9 mouse cellular contexts compared by ENCODE assay signal in genomic region chr9:41328480-41328879, GRCm38 (mm10).
DNase-seq lines count a peak whose midpoint lies in the region; ATAC-seq and TF ChIP-seq lines count a peak whose summit lies in the region.
"Had no signal": no experiment of that assay in that cellular context is flagged by ENCODE, and none has a peak within 500 bp of the region (broad histone marks: within the 10 kb centered on the region; RNA-seq: fewer than 3 reads in every experiment).

No protein-coding gene starts in this region.

- DNase-seq in kidney, adult 2 months: no peak
- DNase-seq in forebrain, embryonic 11.5 days (ENCODE audit: low spot score): no peak
- DNase-seq in cerebellum, adult 8-10 months: no peak
- no peak for DNase-seq in layer of hippocampus, adult 18-20 months (ENCODE audit: low spot score in 2 of 2)
- DNase-seq in spleen, postnatal 14 days (ENCODE audit: low spot score in 2 of 2): no peak
- DNase-seq: right cerebral cortex, postnatal 14 days had no signal

- peaks cover 22% of the 10 kb centered on the region for H3K4me1 ChIP-seq in kidney, embryonic 16.5 days (ENCODE audit: insufficient read depth, low read length)
- no peaks in the 10 kb centered on the region for H3K4me1 ChIP-seq in kidney, adult 2 months (ENCODE audit: control insufficient read depth, insufficient read depth, low read length)
- peaks cover 11% of the 10 kb centered on the region for H3K4me1 ChIP-seq in forebrain, embryonic 11.5 days (replicated peaks; ENCODE audit: control insufficient read depth, insufficient read depth, low read length)
- peaks cover 4% of the 10 kb centered on the region; the same call in 1 of the 2 replicates for H3K4me1 ChIP-seq in intestine, embryonic 15.5 days (replicated peaks)
- 0 out of 2 replicates have a peak, but pooled peaks cover 3% of the 10 kb centered on the region for H3K4me1 ChIP-seq in olfactory bulb, adult 2 months (ENCODE audit: control insufficient read depth, insufficient read depth, low read length)

- H3K9me3 ChIP-seq in kidney, embryonic 16.5 days (ENCODE audit: low read length): no peaks in the 10 kb centered on the region
- no peaks in the 10 kb centered on the region; the same call in 1 of the 2 replicates for H3K9me3 ChIP-seq in forebrain, embryonic 11.5 days (ENCODE audit: control insufficient read depth, low read length)
- H3K9me3 ChIP-seq in intestine, embryonic 15.5 days: no peaks in the 10 kb centered on the region

- no peak; the same call in 1 of the 2 replicates for ATAC-seq in kidney, embryonic 16.5 days (ENCODE audit: low FRiP score, low TSS enrichment)
- no peak for ATAC-seq in forebrain, embryonic 11.5 days (replicated peaks; ENCODE audit: low FRiP score)
- ATAC-seq in intestine, embryonic 15.5 days: no peak

- H3K4me3 ChIP-seq in kidney, embryonic 16.5 days (ENCODE audit: low read length): 0 out of 2 replicates have a peak overlapping the region, but pooled peaks have one; percentile 2
- no peak overlapping the region for H3K4me3 ChIP-seq in kidney, adult 2 months (ENCODE audit: insufficient read depth, low read depth, low read length)
- H3K4me3 ChIP-seq in forebrain, embryonic 11.5 days (ENCODE audit: low read depth, low read length): peak overlapping the region; percentile 6; the same call in 1 of the 2 replicates
- no peak overlapping the region for H3K4me3 ChIP-seq in intestine, embryonic 15.5 days (replicated peaks)
- 0 out of 2 replicates have a peak overlapping the region, but pooled peaks have one; percentile 22 for H3K4me3 ChIP-seq in olfactory bulb, adult 2 months (ENCODE audit: insufficient read depth, low read depth, low read length)

- peak overlapping the region; percentile 34 for H3K4me2 ChIP-seq in kidney, embryonic 16.5 days (replicated peaks; ENCODE audit: low read depth, low read length)
- peak overlapping the region; percentile 32; the same call in 1 of the 2 replicates for H3K4me2 ChIP-seq in forebrain, embryonic 11.5 days (ENCODE audit: low read depth, low read length, severe bottlenecking)
- H3K4me2 ChIP-seq in intestine, embryonic 15.5 days (replicated peaks): peak overlapping the region; percentile 32

- H3K9ac ChIP-seq in kidney, embryonic 16.5 days (replicated peaks; ENCODE audit: low read length): no peak overlapping the region
- peak overlapping the region; percentile 25; the same call in 1 of the 2 replicates for H3K9ac ChIP-seq in forebrain, embryonic 11.5 days (ENCODE audit: low read length)
- no peak overlapping the region for H3K9ac ChIP-seq in intestine, embryonic 15.5 days

- H3K36me3 ChIP-seq in kidney, embryonic 16.5 days (ENCODE audit: insufficient read depth, low read length): no peaks in the 10 kb centered on the region
- H3K36me3 ChIP-seq in kidney, adult 2 months (ENCODE audit: control insufficient read depth, insufficient read depth, low read length): no peaks in the 10 kb centered on the region
- H3K36me3 ChIP-seq in forebrain, embryonic 11.5 days (ENCODE audit: control insufficient read depth, insufficient read depth, low read length): no peaks in the 10 kb centered on the region
- no peaks in the 10 kb centered on the region for H3K36me3 ChIP-seq in intestine, embryonic 15.5 days

- TF ChIP-seq POLR2A in kidney, adult 2 months (IDR thresholded peaks at IDR 0.05; ENCODE audit: low read depth, low read length): no peak
- TF ChIP-seq POLR2A in olfactory bulb, adult 2 months (IDR thresholded peaks at IDR 0.05; ENCODE audit: insufficient read depth, low read depth, low read length): no peak

- 33% methylated on average over 5 of the region's 5 CpGs for WGBS in kidney, embryonic 16.5 days
- 37% methylated on average over 5 of the region's 5 CpGs for WGBS in kidney, adult 2 months
- WGBS in forebrain, embryonic 11.5 days: 10% methylated on average over 5 of the region's 5 CpGs
- WGBS in intestine, embryonic 15.5 days: 24% methylated on average over 5 of the region's 5 CpGs
- 60% methylated on average over 5 of the region's 5 CpGs for WGBS in olfactory bulb, adult 2 months

- no peak overlapping the region for H3K27ac ChIP-seq in kidney, embryonic 16.5 days (ENCODE audit: low read length)
- H3K27ac ChIP-seq in kidney, adult 2 months (ENCODE audit: insufficient read depth, low read depth, low read length): no peak overlapping the region
- H3K27ac ChIP-seq in forebrain, embryonic 11.5 days (ENCODE audit: low read depth, low read length): peak overlapping the region; percentile 25; the same call in 1 of the 2 replicates
- H3K27ac ChIP-seq in intestine, embryonic 15.5 days: 0 out of 2 replicates have a peak overlapping the region, but pooled peaks have one; percentile 32
- H3K27ac ChIP-seq in olfactory bulb, adult 2 months (ENCODE audit: insufficient read depth, low read depth, low read length): 0 out of 2 replicates have a peak overlapping the region, but pooled peaks have one; percentile 20

- no peaks in the 10 kb centered on the region for H3K27me3 ChIP-seq in kidney, embryonic 16.5 days (ENCODE audit: insufficient read depth, low read length)
- no peaks in the 10 kb centered on the region for H3K27me3 ChIP-seq in kidney, adult 2 months (replicated peaks; ENCODE audit: control insufficient read depth, insufficient read depth, low read length)
- H3K27me3 ChIP-seq in forebrain, embryonic 11.5 days (ENCODE audit: control insufficient read depth, insufficient read depth, low read length): no peaks in the 10 kb centered on the region
- no peaks in the 10 kb centered on the region for H3K27me3 ChIP-seq in intestine, embryonic 15.5 days (replicated peaks)

- TF ChIP-seq CTCF in kidney, adult 2 months (conservative IDR thresholded peaks at IDR 0.05; ENCODE audit: insufficient read depth, insufficient read length, low read depth, low read length): no peak
- TF ChIP-seq CTCF in olfactory bulb, adult 2 months (IDR thresholded peaks at IDR 0.05; ENCODE audit: insufficient read depth, low read depth, low read length): no peak

Comparison
In these comparisons a context has a peak if more than half of its experiments do, and no peak if none do; other contexts are left out.
1. H3K4me3 ChIP-seq: peak in kidney, embryonic 16.5 days (single experiment), forebrain, embryonic 11.5 days (single experiment) and olfactory bulb, adult 2 months (single experiment); none in kidney, adult 2 months (single experiment) and intestine, embryonic 15.5 days (single experiment).
2. H3K27ac ChIP-seq: peak in forebrain, embryonic 11.5 days (single experiment), intestine, embryonic 15.5 days (single experiment) and olfactory bulb, adult 2 months (single experiment); none in kidney, embryonic 16.5 days (single experiment) and kidney, adult 2 months (single experiment).
3. Peak in every context shown above with its lines, with median percentiles within 50 percentile points of each other: H3K4me2 ChIP-seq.